Mouse (Mus musculus): ENCODE results near the gene Grap2.
A peak's percentile ranks its signal among the peaks of the same experiment; 100 is the strongest.

The Grap2 gene

GRCm38 (mm10) chr15:80599843-80600242, 27.4 kb downstream of the Grap2 start:
- DNase-seq (ENCODE audit: low spot score in 2 of 2), result no peak

- no peak for DNase-seq (ENCODE audit: low spot score in 2 of 2)
Measured at GRCm38 (mm10) chr15:80601456-80601855, 29.1 kb downstream of the Grap2 start.

GRCm38 (mm10) chr15:80602487-80602886, 30.1 kb downstream of the Grap2 start:
- no peak for DNase-seq (ENCODE audit: low spot score in 2 of 2)

DNA sequence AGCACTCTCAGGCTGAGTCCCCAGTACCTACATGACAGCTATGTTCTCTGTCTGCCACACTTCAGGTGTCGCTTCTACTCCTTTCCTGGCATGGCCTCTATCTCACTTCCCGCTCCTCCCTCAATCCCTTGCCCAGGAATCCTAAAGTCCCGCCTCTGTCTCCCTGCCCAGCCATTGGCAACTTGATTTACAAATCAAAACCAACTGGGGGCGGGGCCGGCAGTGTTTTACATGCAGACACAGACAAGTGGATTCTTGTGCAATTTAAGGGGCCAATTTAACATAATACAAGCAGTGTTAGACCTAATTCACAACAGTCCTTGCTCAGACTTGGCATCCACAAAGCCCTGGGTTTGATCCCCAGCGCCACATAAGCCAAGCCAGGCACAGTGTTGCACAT, 31.6 kb downstream of the Grap2 start:
- DNase-seq (ENCODE audit: low spot score in 2 of 2), result no peak

DNA sequence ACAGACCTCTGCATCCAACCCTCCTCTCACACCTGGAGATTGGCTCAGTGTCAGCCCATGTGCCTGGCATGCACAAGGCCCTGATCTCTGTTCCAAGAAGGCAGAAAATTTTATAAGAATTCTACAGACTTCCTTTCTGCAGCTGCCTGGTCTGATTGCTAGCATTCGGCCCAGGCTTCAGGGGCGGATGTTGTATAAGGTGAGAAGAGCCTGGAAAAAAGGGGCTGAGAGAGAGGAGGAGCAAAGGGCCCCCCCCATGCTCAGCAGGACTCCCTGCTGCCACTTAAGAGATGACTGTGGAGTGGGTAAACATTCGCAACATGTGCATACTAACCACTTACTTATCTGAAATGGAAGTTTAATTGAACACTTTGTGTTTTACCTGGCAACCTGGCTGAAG, 35.6 kb downstream of the Grap2 start:
- DNase-seq (ENCODE audit: low spot score in 2 of 2), result no peak

DNA sequence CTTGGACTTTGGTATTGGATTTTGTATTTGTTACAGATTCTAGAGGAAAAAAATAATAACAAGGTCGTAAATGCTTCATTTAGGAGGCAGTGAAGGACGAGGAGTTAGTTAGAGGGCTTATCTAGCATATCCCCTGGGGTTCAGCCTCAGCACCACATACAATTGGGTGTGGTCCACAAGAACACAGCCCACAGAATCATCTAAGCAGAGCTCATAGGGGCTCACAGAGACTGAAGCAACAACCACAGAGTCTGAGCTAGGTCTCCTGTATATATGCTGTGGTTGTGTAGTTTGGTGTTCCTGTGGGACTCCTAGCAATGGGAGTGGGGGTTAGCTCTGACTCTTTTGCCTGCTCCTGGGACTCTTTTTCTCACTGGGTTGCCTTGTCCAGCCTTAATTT, 37.9 kb downstream of the Grap2 start:
- no peak for DNase-seq (ENCODE audit: low spot score in 2 of 2)

DNA sequence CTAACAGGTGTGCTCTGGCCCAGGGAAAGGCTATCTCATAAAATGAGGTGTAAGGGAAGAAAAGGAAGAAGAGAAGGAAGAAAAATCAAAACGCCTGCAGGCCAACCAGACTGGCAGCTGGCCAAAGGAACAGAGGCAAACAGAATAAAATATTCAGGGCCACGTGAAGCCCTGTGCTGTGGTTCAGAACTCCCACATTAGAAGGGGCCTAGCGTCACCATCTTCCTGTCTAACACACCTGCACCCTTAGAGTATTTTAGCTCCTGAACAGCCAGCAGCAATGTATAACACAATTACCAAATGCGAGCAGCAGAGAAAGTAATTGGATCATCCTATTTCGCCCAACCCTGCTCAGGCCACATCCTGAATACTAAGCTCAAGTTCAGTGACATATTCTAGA, 39.1 kb downstream of the Grap2 start:
- no peak for DNase-seq (ENCODE audit: low spot score in 2 of 2)

- DNase-seq (ENCODE audit: low spot score in 2 of 2), result no peak
Measured at GRCm38 (mm10) chr15:80613904-80614303, 41.5 kb downstream of the Grap2 start.

DNA sequence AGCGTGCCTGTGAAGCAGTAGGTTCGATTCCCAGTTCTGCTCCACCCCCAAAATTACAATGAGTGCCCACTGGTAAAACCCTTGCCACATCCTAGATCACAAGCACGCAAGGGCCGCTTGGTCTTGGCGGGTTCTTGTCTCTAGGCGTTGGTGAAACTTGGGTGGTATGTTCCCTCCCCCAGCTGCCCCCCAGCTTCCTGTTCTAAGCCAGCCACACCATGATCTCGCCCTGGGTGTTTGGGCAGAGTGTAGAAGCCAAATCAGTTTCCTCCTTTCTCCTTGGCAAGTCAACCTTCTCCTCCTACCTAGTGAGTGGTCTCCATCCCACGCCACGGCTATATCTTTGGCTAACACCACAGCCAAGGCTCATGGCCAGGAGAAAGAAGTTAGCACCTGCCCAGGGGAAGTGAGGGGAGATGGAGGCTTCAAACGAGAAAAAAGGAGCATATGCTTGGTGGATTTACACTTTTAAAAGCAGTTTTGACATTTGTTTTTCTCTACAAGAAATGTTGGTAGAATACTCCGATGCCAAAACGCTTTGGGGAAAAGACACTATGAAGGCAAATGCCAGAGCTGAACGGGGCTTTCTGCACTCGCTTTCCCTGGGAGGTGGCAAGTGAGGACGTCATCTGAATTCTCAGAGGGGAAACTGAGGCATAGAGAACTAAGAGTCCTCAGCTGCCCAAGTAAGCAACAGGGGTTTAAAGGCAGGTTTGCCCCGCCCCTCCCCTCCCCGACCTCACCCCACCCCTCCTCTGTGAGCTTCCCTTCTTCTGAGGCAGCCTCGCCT, 42.3 kb downstream of the Grap2 start:
- DNase-seq (ENCODE audit: low spot score in 2 of 2), result no peak

GRCm38 (mm10) chr15:80615290-80615570, 42.8 kb downstream of the Grap2 start:
- no peak for DNase-seq (ENCODE audit: low spot score in 2 of 2)

DNA sequence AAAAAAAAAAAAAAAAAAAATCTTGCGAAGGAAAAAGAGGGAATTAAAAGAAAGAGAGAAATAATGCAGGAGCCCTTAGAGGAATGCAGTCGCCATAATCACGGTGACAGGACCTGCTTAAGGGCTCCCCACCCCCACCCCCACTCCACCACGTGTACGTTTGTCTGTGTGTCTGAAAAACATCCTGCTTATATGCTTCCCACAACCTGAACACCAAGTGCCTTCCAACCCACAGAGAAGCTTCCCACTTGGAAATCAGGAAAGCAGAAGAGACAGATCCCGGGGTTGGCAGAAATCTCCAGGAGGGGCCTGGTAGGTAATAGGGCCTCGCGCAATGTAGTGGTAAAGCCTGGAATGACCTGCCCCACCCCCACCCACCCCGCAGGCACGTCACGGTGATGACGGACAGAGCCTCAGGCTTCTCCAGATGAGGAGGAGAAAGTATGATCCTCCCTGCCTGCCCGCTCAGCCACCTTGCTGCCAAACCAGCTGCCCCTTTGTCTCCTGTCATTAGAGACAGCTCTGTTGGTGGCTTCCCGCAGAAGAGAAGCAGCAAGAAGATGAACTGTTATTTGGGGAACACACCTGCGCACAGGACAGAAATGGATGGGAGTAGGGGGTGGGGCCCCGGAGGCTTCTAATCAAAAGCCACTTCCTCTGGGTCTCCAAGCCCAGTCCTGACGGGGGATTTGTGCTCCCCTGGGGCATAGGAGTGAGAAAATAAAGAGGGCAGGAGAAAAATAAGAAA, 43.4 kb downstream of the Grap2 start:
- DNase-seq (ENCODE audit: low spot score in 2 of 2), result no peak

DNA sequence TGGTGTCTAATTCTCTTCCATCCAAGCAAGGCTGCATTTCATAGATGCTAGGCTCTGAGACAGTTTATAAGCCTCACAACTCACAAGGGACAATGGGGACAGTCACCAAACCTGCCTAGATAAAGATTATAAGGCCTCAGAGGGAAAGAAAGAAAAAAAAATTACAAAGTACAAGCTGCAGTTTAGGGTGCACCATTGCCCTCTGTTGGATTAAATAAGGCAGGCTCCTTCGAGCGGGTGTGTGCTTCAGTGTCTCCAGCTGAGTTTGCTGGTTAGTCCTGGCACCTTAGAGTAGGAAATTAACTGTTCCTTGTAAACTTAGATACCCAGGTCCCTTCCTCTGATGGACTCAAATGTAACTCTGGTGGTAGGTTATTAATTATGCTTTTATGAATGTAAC, 45.4 kb downstream of the Grap2 start:
- DNase-seq (ENCODE audit: low spot score in 2 of 2), result no peak

- DNase-seq (ENCODE audit: low spot score in 2 of 2), result no peak
Measured at GRCm38 (mm10) chr15:80619166-80619565, 46.8 kb downstream of the Grap2 start.

DNA sequence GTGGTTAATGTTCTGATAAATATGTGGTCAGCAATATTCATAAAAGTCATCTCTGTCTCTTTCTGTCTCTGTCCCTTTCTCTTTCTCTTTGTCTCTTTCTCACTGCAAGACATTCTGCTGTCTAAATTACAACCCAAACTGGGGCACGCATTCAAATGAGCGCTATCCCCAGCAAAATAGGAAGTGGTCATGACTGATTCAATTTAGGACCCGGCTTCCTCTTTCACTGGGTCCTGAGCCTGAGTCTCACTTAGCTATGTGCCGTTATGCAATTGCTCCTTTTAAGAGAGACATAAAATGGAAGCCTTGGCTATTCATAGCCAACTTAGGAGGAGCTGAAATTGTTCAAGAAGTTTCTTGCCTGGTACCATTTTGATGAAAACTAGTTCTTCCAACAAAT, 47.4 kb downstream of the Grap2 start:
- DNase-seq (ENCODE audit: low spot score in 2 of 2), result no peak

- no peak for DNase-seq (ENCODE audit: low spot score in 2 of 2)
Measured at GRCm38 (mm10) chr15:80620371-80620770, 48.0 kb downstream of the Grap2 start.

DNA sequence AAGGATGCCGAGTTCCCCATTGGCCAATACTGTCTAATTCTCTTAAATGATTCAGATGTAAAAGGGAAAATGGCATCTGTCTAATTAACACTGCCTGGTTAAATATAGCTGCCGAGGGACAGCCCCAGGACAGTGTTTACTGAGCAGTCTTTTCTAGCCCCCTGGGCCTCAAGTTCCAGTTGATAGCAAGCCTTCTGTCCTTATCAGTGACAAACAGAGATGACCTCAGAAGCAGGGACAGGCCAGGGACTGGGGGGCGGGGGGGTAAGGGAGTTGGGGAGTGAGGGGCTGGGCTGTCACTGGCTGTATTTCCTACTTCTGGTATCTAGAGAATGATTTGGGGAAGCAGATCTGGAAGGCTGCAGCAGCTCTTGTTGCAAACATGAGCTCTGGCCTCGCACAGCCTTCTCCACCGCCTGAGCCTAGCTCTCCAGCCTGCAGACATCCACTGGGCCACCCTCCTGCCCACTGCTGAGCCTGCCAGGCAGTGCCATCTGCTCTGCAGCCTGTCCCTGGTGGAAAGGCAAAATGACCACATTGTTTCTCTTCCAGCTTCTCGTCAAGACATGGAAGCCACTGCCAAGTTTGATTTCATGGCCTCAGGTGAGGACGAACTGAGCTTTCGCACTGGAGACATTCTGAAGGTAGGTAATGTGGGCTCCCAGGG, 50.9 kb downstream of the Grap2 start:
- no peak for DNase-seq (ENCODE audit: low spot score in 2 of 2)

DNA sequence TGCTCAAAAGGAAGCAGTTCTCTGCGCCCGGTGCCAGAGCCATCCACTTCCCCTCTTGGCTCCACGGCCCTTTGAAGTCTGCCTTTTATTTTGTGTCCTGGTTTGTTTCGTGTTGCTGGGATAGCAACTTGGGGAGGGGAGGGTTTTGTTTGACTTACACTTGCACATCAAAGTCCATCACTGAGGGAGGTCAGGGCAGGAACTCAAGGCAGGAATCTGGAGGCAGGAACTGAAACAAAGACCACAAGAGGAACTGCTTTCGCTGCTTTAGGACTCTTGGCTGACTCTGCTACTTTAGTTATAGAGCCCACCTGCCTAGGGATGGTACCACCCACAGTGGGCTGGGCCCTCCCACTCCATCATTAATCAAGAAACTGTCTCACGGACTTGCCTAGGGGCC, 54.1 kb downstream of the Grap2 start:
- no peak for DNase-seq (ENCODE audit: low spot score in 2 of 2)

GRCm38 (mm10) chr15:80630147-80630546, 57.8 kb downstream of the Grap2 start:
- DNase-seq (ENCODE audit: low spot score in 2 of 2), result no peak

- no peak for DNase-seq (ENCODE audit: low spot score in 2 of 2)
Measured at GRCm38 (mm10) chr15:80630711-80631110, 58.3 kb downstream of the Grap2 start.

DNA sequence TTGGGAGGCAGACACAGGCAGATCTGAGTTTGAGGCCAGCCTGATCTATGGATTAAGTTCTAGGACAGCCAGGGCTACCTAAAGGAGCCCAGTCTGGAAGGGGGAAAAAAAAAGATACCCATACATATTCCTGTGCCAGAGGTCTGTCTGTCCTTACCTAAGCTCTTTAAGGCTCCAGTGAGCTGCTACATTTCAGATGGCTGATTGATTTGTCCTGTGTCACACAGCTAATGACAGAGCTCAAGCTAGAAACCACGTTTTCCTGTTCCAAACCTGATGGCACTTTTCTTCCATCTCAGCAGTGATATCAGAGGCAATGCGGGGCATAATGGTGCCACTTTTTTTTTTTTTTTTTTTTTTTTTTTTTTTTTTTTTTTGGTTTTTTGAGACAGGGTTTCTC, 58.9 kb downstream of the Grap2 start:
- no peak for DNase-seq (ENCODE audit: low spot score in 2 of 2)

DNA sequence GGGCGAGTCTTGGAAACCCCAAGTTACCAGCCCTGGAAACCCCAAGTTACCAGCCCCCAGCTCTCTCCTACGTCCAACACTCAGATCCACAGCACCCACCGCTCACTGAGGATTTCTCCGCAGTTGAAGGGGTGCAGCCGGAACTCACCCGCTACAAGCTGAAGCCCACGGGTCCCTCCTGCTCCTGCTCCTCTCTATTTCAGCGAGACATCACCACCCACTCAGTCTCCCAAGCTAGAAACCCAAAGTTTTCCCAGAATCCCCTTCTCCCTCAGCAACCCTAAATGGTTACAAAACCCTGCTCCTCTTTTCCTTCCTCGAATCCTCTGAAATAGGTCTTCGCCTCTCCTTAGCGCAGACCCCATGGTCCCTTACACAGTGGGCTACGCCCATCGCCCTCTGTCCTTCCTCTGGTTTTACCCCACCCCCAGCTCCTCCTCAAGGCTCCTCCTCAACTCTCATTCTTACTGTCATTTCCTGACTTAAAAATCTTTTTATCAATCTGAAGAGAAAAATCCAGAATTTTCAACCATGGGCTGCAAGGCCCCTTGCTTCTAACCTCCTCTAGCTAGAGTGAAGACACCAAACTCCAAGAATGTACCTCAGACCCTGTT, 60.0 kb downstream of the Grap2 start:
- peak in 1 of 2 experiments; percentile 56 for DNase-seq (ENCODE audit: low spot score in 2 of 2)

DNA sequence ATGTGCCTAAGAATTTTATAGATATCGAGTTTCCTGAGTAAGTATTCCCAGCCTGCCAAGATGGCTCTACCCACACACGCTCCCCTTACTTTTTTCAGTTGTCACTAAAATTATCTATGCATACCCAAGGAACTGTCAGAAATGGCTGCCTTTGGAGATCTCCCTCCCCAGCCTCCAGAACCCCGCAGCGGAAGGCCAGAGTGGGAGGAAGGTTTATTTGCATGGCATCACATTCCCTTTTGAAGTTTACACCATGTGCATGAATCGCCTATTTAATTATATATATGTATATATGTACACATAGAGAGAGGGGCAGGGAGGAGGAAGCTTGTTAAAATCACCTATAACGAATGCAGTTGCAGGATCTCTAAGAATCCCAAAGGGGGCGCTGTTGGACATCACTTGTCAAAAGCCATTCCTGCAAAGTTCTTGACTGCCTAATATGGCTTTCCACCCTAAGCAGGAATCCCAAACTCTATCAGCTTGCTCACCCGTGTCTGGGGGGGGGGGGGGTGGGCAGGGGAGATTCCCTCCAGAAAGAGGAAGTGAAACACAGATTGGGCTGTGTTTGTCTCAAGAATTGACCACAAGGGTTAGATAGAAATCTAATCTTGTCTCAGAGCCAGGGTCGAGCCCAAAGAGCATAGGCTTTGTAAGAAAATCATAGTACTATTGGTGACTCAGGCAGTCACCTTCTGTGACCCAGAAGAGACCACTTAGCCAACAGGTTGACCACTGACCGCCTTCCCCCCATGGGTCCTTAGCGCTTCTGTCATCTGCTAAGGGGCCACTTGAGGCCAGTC, 62.2 kb downstream of the Grap2 start:
- DNase-seq (ENCODE audit: low spot score in 2 of 2), result peak; percentile 43 to 66
